Mouse (Mus musculus): ENCODE measurements around the gene Ntpcr. TPM values are rescaled to one million over a fixed set of nuclear protein-coding genes. Genes with fewer than 3 reads are reported as not detected.

Ntpcr gene
- 10 to 100 TPM; 16.5 to 18.6 TPM for total RNA-seq (2021)
- long read RNA-seq, experiment 1, transcript Ntpcr-201 (5 exons, 1,155 nt) = major isoform, 9 of 16 reads
- long read RNA-seq, experiment 1, partial matches to known transcripts = 0 of 16 reads
- long read RNA-seq, experiment 1, other reads (novel, unspliced or antisense) = 5 of 16 reads
- long read RNA-seq, experiment 2, transcript Ntpcr-201 (5 exons, 1,155 nt) = major isoform, 13 of 21 reads
- long read RNA-seq, experiment 2, partial matches to known transcripts = 0 of 21 reads
- long read RNA-seq, experiment 2, other reads (novel, unspliced or antisense) = 7 of 21 reads

- DNase-seq = no peak
Observed at GRCm38 (mm10) chr8:125729746-125730145, at the start of gene Ntpcr. Gene Ntpcr, plus strand, starts transcription at chr8:125729963.

GRCm38 (mm10) chr8:125680851-125681408, 48.8 kb upstream of the Ntpcr start:
- DNase-seq = no peak

GRCm38 (mm10) chr8:125685216-125685760, 44.5 kb upstream of the Ntpcr start:
- DNase-seq = no peak

- DNase-seq = no peak
Observed at GRCm38 (mm10) chr8:125686221-125686865, 43.4 kb upstream of the Ntpcr start.

GRCm38 (mm10) chr8:125690166-125690915, 39.4 kb upstream of the Ntpcr start:
- DNase-seq = no peak

- no peak for DNase-seq
Observed at GRCm38 (mm10) chr8:125690961-125691360, 38.8 kb upstream of the Ntpcr start.

GRCm38 (mm10) chr8:125692447-125692846, 37.3 kb upstream of the Ntpcr start:
- no peak for DNase-seq

- no peak for DNase-seq
Observed at GRCm38 (mm10) chr8:125693197-125693596, 36.6 kb upstream of the Ntpcr start.

GRCm38 (mm10) chr8:125695951-125696350, 33.8 kb upstream of the Ntpcr start:
- no peak for DNase-seq

GRCm38 (mm10) chr8:125699391-125700025, 30.3 kb upstream of the Ntpcr start:
- no peak for DNase-seq

GRCm38 (mm10) chr8:125700407-125700806, 29.4 kb upstream of the Ntpcr start:
- no peak for DNase-seq

- no peak for DNase-seq
Observed at GRCm38 (mm10) chr8:125702868-125703473, 26.8 kb upstream of the Ntpcr start.

GRCm38 (mm10) chr8:125704434-125704833, 25.3 kb upstream of the Ntpcr start:
- no peak for DNase-seq

- DNase-seq = no peak
Observed at GRCm38 (mm10) chr8:125705816-125706215, 23.9 kb upstream of the Ntpcr start.

- no peak for DNase-seq
Observed at GRCm38 (mm10) chr8:125709171-125709570, 20.6 kb upstream of the Ntpcr start.

GRCm38 (mm10) chr8:125711514-125711913, 18.2 kb upstream of the Ntpcr start:
- no peak for DNase-seq

- no peak for DNase-seq
Observed at GRCm38 (mm10) chr8:125716211-125716610, 13.6 kb upstream of the Ntpcr start.

GRCm38 (mm10) chr8:125716613-125717012, 13.2 kb upstream of the Ntpcr start:
- DNase-seq = no peak

- no peak for DNase-seq
Observed at GRCm38 (mm10) chr8:125718914-125719313, 10.8 kb upstream of the Ntpcr start.

- DNase-seq = no peak
Observed at GRCm38 (mm10) chr8:125722675-125723074, 7.1 kb upstream of the Ntpcr start.

GRCm38 (mm10) chr8:125723437-125723836, 6.3 kb upstream of the Ntpcr start:
- no peak for DNase-seq

All from gastrocnemius, postnatal 10 days (tissue).